Mouse (Mus musculus) adipocyte (in vitro differentiated cells): ENCODE data around the gene Krt17.
"Not testable (repeated sequence)": the region's sequence is repeated elsewhere in the genome, so short reads cannot be mapped to it uniquely, and the experiment has no call there.

Experiments
- DNase-seq: peaks from one replicate; pipeline ENCODE4 v3.0.0-alpha.2; 2016; ENCODE audit warnings: low spot score

Gene Krt17

GRCm38 (mm10) chr11:100260514-100261234 is at the start of gene Krt17:
Gene Krt17 (minus strand): TSS chr11:100261029.
- DNase-seq = no peak

- DNase-seq = not testable (repeated sequence)
Observed at GRCm38 (mm10) chr11:100308672-100309071, 47.8 kb upstream of the Krt17 start.

DNA sequence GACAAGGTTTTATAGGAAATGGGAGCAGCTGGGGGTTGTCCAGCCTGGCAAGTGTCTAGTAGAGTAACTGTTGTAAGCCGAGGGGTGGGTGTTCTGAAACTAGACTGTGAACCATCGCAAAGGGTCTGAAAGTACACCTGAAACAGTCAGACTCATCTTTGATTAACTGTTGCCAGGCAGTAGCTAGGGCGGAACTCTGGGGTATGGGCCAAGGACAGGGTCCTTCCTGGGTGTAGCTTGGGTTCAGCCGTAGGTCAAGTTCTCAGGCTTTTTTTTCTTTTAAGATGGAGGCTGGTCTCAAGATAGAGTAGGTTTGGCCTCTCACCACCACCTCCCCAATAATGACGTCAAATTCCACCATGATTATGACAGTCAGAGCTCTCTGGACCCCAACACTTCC is 47.1 kb upstream of the Krt17 start:
- no peak for DNase-seq

GRCm38 (mm10) chr11:100301292-100301691 is 40.5 kb upstream of the Krt17 start:
- DNase-seq = no peak

- DNase-seq = peak; percentile 70
Observed at GRCm38 (mm10) chr11:100300293-100300692, 39.5 kb upstream of the Krt17 start.

DNA sequence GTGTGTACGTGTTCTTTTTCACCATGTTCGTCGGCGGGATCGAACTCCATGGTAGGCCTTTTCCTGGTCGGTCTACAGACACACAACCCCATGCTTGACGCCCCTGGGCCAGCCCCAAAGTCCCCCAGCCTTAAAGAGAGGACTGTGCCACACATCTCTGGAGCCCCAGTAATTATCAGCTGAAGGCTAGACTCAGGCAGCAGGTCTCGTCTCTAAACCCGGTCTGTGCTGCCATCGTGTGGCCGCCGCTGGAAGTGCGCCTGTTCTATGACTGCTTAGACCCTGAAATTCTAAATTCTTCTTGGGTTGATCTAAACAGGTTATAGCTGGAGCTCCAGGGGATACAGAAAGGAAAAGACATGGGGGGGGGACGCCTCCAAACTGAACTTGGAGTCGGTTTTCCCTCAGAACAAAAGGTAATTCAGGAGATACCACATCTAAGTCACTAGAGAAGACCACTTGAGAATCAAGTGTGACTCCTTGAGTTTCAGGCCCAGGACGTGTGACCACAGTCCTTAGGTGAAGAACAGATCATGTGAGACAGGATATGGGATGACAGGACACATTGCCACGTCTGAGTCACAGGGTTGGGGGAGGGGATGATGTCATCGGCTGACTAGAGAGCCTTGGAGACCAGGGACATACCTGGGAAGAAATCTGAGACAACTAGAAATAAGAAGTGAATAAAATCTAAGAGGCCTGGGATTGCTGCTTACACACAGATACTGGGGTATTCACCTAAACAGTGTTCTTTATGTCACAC is 37.6 kb upstream of the Krt17 start:
- DNase-seq = peak; percentile 79

DNA sequence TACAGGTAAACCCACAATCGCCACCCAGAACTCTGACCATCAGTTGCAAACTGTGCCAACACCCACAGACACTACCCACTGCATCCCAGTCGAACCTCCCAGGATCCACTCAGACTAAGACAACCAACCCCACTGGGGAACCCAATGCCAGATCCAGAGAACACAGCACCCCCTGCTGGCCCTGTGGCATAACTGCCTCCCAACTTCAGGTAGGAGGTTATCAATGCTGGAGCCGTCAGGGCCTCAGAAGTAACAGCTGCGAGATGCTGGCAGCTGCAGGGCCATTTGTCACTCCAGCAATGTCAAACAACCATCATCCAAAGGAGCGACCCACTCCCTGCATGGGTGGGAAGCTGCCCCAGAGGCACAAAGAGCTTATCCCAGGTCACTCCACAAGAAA is 37.0 kb upstream of the Krt17 start:
- no peak for DNase-seq

DNA sequence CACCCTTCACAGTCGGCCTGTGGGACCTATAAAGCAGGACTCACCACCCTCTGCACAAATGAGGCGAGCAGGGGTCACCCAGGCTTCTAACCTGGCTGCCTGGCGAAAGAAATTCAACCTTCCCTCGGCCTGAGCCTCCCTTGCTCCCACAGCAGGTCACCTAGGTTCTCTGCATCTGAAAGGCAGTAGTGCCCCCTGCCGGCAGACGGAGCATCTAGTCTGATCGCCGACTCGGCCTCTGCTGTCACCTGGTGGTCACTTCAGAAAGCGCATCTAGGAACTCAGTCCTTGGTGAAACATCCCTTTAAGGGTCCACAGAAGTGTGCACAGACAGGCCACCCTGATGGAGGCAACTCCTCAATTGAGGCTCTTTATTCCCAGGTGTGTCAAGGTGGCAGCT is 34.5 kb upstream of the Krt17 start:
- DNase-seq = peak; percentile 90

GRCm38 (mm10) chr11:100292884-100293283 is 32.1 kb upstream of the Krt17 start:
- no peak for DNase-seq

- no peak for DNase-seq
Observed at GRCm38 (mm10) chr11:100290235-100290634, 29.4 kb upstream of the Krt17 start.

GRCm38 (mm10) chr11:100288942-100289341 is 28.1 kb upstream of the Krt17 start:
- peak; percentile 50 for DNase-seq

DNA sequence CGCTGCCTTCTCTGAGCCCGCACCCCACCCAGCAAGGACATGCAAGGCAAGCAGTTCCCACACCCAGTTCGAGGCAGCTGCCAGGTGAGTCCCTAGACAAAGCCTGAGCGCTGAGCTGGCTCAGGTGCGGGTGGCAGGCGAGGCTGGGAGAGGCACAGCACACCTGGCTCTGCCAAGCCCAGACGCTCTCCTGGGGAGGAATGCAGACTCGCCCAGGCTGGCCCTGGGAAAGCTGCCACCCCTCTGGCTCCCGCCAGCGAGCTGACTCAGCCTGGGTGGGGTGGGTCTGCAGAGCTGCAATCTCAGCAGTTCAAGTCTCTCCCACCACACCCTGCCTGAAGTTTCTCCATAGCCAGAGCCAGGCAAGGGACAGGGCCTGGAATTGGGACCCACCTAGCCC is 26.2 kb upstream of the Krt17 start:
- DNase-seq = peak; percentile 41

DNA sequence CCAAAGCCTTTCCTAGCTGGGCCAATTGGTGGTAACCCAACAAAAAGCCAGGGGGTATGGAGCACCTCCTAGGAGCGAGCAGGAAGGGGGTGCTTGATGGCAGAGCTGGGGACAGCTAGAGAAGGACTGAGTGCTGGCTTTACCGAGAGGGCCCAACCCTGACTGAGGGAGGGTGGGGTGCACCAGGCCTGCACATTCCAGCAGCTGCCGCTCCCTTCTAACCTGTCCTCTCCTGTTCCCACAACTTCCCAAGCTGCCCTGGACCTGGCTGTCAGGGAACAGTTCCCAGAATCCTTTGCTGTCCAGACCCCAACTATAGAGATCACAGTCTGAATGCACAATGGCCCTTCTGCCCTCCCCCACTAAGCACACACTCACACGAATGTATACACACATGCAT is 24.2 kb upstream of the Krt17 start:
- no peak for DNase-seq

DNA sequence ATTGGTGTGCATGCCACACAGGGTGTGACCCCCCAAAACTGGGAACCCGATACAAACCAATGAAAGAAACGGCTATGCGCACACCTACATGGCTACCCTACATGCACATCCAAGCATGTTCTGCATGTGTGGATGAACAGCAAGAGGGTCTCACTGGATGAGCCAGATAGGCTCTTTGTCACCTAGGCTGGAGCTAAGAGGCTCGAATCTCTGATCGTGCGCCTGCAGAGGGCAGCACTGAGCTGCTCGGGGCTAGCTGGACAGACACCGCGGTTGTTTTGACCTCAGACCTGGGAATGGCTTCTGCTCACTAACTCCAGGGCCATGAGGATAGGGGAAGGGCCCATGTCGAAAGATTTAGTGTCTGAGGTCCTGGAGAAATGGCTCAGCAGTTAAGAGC is 21.7 kb upstream of the Krt17 start:
- DNase-seq = peak; percentile 88

GRCm38 (mm10) chr11:100281596-100282544 is 21.0 kb upstream of the Krt17 start:
- DNase-seq = peak; percentile 94

DNA sequence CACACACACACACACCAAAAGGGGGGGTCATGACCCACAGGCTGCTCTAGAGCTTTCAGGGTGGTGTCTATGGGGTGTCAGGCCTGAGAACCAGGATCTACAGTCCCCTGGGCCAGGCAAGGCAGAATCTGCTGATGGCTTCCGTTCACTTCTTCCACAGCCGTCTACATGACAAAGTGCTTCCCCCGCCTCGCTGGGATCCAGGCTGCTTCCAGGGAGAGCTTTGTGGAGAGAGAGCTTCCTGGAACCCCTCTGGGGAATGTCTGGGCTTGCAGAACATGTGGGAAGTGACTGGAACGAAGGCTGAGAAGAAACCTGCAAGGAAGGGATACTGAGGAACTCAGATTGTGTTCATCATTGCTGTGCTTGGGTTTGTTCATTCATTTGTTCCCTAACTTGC is 17.9 kb upstream of the Krt17 start:
- no peak for DNase-seq

GRCm38 (mm10) chr11:100277726-100278480 is 17.1 kb upstream of the Krt17 start:
- DNase-seq = no peak

- DNase-seq = no peak
Observed at GRCm38 (mm10) chr11:100275466-100275865, 14.6 kb upstream of the Krt17 start.

DNA sequence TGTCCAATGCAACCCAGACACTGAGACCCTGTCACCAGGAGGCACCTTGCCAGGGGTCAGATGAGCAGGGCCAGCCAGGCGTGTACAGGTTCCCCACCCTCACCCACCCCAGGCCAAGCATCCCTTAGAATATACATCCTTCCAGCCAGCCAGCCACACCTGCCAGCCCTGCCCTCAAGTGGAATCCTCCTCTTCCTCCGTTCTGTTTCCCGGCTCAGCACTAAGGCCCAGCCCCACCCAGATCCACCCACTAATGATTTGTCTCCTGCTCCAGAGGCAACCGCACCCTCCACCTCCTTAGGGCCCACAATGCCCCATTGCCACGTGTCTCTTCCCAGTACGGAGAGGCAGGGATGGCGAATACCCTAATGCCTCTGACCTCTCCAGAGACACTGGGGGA is 13.9 kb upstream of the Krt17 start:
- no peak for DNase-seq

- DNase-seq = no peak
Observed at GRCm38 (mm10) chr11:100271878-100272277, 11.0 kb upstream of the Krt17 start.

DNA sequence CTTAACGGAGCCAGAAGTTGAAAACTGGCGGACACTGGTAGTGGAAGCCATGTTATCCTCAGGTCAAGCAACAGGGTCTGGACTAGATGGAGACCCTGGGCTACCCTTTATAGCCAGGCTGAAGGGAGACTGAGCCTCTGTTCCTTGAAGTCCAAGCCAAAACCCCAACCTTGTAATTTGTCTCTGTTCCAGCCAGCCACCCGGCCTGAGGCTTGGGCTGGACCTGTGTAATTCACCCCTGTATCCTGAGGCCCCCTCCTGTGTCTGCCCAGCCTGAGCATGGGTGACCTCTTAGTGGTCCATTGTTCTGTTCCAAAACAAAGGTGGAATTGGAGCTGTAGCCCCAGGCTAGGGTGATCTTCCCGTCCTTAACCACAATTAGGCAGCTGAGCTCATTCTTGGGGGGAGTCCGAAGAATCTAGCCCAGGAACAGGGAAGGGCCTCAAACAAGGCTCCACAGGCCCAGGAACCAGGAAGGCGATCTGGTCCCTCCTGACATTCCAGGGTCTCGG is 9.0 kb upstream of the Krt17 start, which contains the start of gene Krt42:
Gene Krt42 (minus strand): TSS at position 51 of the 512 bp plus-strand sequence.
- no peak for DNase-seq
